Mouse (Mus musculus) thymus, adult 2 months (tissue): ENCODE results near the gene Ip6k1. TPM values are rescaled to one million over a fixed set of nuclear protein-coding genes. Genes with fewer than 3 reads are reported as not detected.

ENCODE experiments used
- DNase-seq: peaks from one replicate; pipeline ENCODE4 v3.0.0; 2021
- H3K27ac ChIP-seq: fragments of 200-500 bp; 2 replicates; pipeline ENCODE4 v1.5.1; 2012; ENCODE audit warnings: low read length, control low read depth; ENCODE audit not compliant: control insufficient read depth, insufficient read depth
- H3K27me3 ChIP-seq: fragments of 200-500 bp; 2 replicates; pipeline ENCODE4 v1.6.1; 2012; ENCODE audit warnings: mild to moderate bottlenecking, low read length, moderate library complexity, mixed read lengths; ENCODE audit not compliant: control insufficient read depth, insufficient read depth
- H3K36me3 ChIP-seq: fragments of 200-500 bp; 2 replicates; pipeline ENCODE4 v1.6.1; 2012; ENCODE audit warnings: mild to moderate bottlenecking, low read length, moderate library complexity; ENCODE audit not compliant: control insufficient read depth, insufficient read depth
- H3K4me1 ChIP-seq: fragments of 200-500 bp; replicated peaks from 2 replicates; pipeline ENCODE4 v1.6.1; 2012; ENCODE audit warnings: low read length; ENCODE audit not compliant: control insufficient read depth, insufficient read depth
- H3K4me3 ChIP-seq: fragments of 200-500 bp; 2 replicates; pipeline ENCODE4 v1.5.1; 2012; ENCODE audit warnings: mild to moderate bottlenecking, low read length, control low read depth, moderate library complexity; ENCODE audit not compliant: control insufficient read depth, insufficient read depth
- CTCF ChIP-seq: fragments of 200-500 bp; IDR thresholded peaks from 2 replicates; pipeline ENCODE4 v1.5.1; 2012; ENCODE audit warnings: mild to moderate bottlenecking, control low read depth, low read length, moderate library complexity, borderline replicate concordance; ENCODE audit not compliant: control insufficient read depth, poor library complexity, insufficient read depth; ENCODE audit errors: extremely low read depth
- POLR2A ChIP-seq: fragments of 200-500 bp; IDR thresholded peaks from 2 replicates; pipeline ENCODE4 v1.6.1; 2012; ENCODE audit warnings: mild to moderate bottlenecking, low read length, control low read depth, moderate library complexity; ENCODE audit not compliant: control insufficient read depth, poor library complexity, insufficient read depth; ENCODE audit errors: extremely low read depth
- WGBS: fragments of 180-500 bp; shearing (Covaris S2); methylation state at CpG from one replicate; pipeline ENCODE4 v1.1.7; 2018; 5-methylcytosine and 5-hydroxymethylcytosine counted together
- polyA plus RNA-seq: library from polyadenylated mRNA; depleted of rRNA; stranded (reverse); fragments of >200 nt; gene quantifications from 2 replicates; pipeline ENCODE4 v1.2.3, GENCODE M21; 2012

Gene Ip6k1
- polyA plus RNA-seq, 1 experiment = 197 TPM

GRCm38 (mm10) chr9:107986376-107986775 is 15.9 kb upstream of the Ip6k1 start:
- 2% methylated on average over 18 of the region's 18 CpGs for WGBS
- Histone ChIP-seq H3K27me3 (no peaks in the 10 kb centered on the region), H3K4me3 (peak overlapping the region; percentile 54), H3K36me3 (no peaks in the 10 kb centered on the region), H3K4me1 (peaks cover 41% of the 10 kb centered on the region), H3K27ac (no peak overlapping the region)
- TF ChIP-seq POLR2A (no peak), CTCF (peak; percentile 87)
- DNase-seq = peak; percentile 84

GRCm38 (mm10) chr9:107987950-107988349 is 14.4 kb upstream of the Ip6k1 start:
- Histone ChIP-seq H3K27ac (no peak overlapping the region), H3K4me1 (peaks cover 31% of the 10 kb centered on the region), H3K27me3 (no peaks in the 10 kb centered on the region), H3K36me3 (no peaks in the 10 kb centered on the region), H3K4me3 (no peak overlapping the region)
- DNase-seq = no peak
- no peak for TF ChIP-seq POLR2A
- TF ChIP-seq CTCF = no peak
- WGBS = 64% methylated on average over 3 of the region's 3 CpGs

- Histone ChIP-seq H3K4me3 (no peak within 1 kb of the TSS), H3K4me1 (peaks cover 18% of the 10 kb centered on the region), H3K27me3 (no peaks in the 10 kb centered on the region), H3K27ac (no peak within 1 kb of the TSS), H3K36me3 (no peaks in the 10 kb centered on the region)
- no peak for DNase-seq
- TF ChIP-seq POLR2A (no peak), CTCF (no peak)
- WGBS = 81% methylated on average over 2 of the region's 2 CpGs
These were observed 10.1 kb upstream of the Ip6k1 start, which contains the start of gene Cdhr4 for GRCm38 (mm10) chr9:107992197-107992596. Gene Cdhr4, plus strand, starts transcription at chr9:107992497.

GRCm38 (mm10) chr9:107993013-107993412 is 9.3 kb upstream of the Ip6k1 start:
- peak; percentile 41 for DNase-seq
- 9% methylated on average over 11 of the region's 11 CpGs for WGBS
- no peak overlapping the region for H3K27ac ChIP-seq
- no peaks in the 10 kb centered on the region for H3K36me3 ChIP-seq
- no peak overlapping the region for H3K4me3 ChIP-seq
- peaks cover 18% of the 10 kb centered on the region for H3K4me1 ChIP-seq
- TF ChIP-seq POLR2A (no peak), CTCF (no peak)
- no peaks in the 10 kb centered on the region for H3K27me3 ChIP-seq

- TF ChIP-seq CTCF = no peak
- no peak for TF ChIP-seq POLR2A
- WGBS = 8% methylated on average over 2 of the region's 2 CpGs
- no peak for DNase-seq
- no peak overlapping the region for H3K4me3 ChIP-seq
- peaks cover 18% of the 10 kb centered on the region for H3K4me1 ChIP-seq
- H3K36me3 ChIP-seq = no peaks in the 10 kb centered on the region
- no peak overlapping the region for H3K27ac ChIP-seq
- H3K27me3 ChIP-seq = no peaks in the 10 kb centered on the region
These were observed 7.8 kb upstream of the Ip6k1 start for GRCm38 (mm10) chr9:107994464-107994863.

- Histone ChIP-seq H3K36me3 (no peaks in the 10 kb centered on the region), H3K4me1 (peaks cover 18% of the 10 kb centered on the region), H3K4me3 (no peak overlapping the region), H3K27me3 (no peaks in the 10 kb centered on the region), H3K27ac (no peak overlapping the region)
- TF ChIP-seq POLR2A (no peak), CTCF (no peak)
- DNase-seq = no peak
- WGBS = 98% methylated on average over 21 of the region's 21 CpGs
These were observed 6.8 kb upstream of the Ip6k1 start for GRCm38 (mm10) chr9:107995513-107995912.

GRCm38 (mm10) chr9:107996049-107996448 is 6.3 kb upstream of the Ip6k1 start, which contains the start of gene Gm20662:
Gene Gm20662, plus strand, starts transcription at chr9:107996349.
- WGBS = 97% methylated on average over 5 of the region's 5 CpGs
- no peak within 1 kb of the TSS for H3K4me3 ChIP-seq

More at GRCm38 (mm10) chr9:107996049-107996448, 6.3 kb upstream of the Ip6k1 start, which contains the start of gene Gm20662:
- no peaks in the 10 kb centered on the region for H3K36me3 ChIP-seq
- no peak within 1 kb of the TSS for H3K27ac ChIP-seq
- H3K4me1 ChIP-seq = peaks cover 18% of the 10 kb centered on the region
- H3K27me3 ChIP-seq = no peaks in the 10 kb centered on the region
- TF ChIP-seq CTCF (no peak), POLR2A (no peak)
- DNase-seq = no peak
